Mouse (Mus musculus): ENCODE measurements around the gene 4930453N24Rik.

The 4930453N24Rik gene

GRCm38 (mm10) chr16:64719096-64719495, 51.9 kb downstream of the 4930453N24Rik start:
- DNase-seq: no peak

GRCm38 (mm10) chr16:64717814-64718213, 53.1 kb downstream of the 4930453N24Rik start:
- no peak for DNase-seq

GRCm38 (mm10) chr16:64711816-64712215, 59.1 kb downstream of the 4930453N24Rik start:
- DNase-seq: peak; percentile 83
